Mouse (Mus musculus): Measurements from ENCODE around the gene Mip.
"Not testable (repeated sequence)": the region's sequence is repeated elsewhere in the genome, so short reads cannot be mapped to it uniquely, and the experiment has no call there.

Gene Mip

DNA sequence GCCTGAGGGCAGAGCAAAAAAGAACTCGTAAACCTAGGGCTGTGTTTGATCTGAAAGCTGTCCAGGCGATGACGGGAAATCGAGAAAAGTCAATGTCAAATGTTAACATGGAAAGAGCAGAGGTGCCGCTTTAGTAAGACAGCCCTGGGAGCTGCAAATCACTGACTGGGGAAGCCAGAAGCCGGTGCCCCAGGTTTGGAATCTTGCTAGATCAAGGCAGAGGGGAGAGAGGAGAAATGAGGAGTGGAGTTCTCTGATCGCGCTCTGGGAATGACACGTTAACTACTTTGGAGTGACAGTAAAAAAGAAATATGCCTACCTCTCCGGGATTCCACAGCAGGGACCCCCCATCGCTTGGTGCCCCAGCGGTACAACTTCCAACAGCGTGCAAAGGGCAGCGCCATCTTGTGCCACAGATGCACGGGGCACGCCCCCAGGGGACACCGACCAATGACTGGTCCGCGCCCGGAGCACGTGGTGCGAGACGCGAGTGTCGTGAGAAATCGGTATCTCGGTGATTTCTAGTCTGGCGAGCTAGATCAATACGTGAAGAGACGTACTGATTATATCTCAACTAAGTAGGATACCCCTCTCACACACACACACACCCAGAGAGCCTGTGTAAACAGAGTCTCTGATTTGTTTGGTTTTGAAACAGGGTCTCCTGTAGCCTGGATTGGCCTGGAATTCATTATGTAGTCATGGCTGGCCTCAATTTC is 14.1 kb upstream of the Mip start, which contains the start of gene Spryd4:
TSS of gene Spryd4 (minus strand) at position 418 of the 719 bp plus-strand sequence.
- peak; percentile 79 for DNase-seq (ENCODE audit: low read depth, low spot score)

DNA sequence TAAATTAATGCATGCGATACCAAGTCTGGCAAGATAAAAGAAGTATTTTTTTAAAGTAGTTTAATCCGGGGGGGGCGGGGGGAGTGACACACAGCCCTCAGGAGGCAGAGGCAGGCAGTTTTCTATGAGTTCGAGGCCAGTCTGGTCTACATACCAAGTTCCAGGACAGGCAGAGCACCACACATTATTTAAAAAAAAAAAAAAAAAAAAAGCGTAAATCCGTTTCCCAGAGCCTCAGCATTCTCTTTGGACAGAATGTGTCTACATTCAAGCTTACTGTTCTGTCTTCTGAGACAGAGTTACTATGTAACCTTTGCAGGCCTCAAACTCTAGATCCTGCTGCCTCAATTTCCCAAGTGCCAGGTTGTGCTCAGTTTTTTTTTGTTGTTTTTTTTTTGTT is 13.5 kb upstream of the Mip start:
- DNase-seq (ENCODE audit: low read depth, low spot score) = no peak

DNA sequence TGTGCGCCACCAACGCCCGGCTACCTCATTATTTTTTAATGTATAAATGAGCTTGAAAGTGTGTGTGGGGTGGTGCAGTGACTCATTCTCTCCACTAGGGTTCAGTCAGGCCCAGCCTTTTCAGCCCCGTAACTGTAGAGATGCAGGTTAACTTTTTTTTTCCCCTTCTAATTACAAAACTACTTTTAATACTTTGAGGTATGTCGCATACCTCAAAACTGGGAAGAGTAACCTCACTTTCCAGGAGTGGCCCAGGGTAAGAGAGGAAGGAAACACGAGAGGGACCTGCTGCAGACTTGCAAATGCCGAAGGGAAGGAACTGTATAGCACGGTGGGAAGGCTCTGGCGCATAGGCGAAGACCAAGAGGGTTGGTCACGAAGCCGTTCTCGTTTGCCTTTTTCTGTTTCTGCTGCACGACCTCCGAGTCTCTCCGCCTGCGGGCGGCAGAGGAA is 12.7 kb upstream of the Mip start:
- DNase-seq (ENCODE audit: low read depth, low spot score) = peak; percentile 55

DNA sequence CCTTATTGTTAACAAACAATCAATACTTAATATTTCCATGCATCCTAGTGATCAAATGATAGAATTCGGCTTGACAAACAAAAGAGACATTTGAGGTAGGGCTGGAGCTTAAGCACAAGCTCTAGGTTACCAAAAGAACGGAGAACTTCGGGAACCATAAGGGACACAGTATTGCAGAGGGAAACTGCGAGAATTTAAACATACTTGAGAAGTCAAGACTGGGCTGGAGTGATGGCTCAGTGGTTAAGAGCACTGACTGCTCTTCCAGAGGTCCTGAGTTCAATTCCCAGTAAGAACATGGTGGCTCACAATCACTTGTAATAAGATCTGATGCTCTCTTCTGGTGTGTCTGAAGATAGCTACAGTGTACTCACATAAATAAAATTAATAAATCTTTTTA is 11.5 kb upstream of the Mip start:
- not testable (repeated sequence) for DNase-seq (ENCODE audit: low read depth, low spot score)

DNA sequence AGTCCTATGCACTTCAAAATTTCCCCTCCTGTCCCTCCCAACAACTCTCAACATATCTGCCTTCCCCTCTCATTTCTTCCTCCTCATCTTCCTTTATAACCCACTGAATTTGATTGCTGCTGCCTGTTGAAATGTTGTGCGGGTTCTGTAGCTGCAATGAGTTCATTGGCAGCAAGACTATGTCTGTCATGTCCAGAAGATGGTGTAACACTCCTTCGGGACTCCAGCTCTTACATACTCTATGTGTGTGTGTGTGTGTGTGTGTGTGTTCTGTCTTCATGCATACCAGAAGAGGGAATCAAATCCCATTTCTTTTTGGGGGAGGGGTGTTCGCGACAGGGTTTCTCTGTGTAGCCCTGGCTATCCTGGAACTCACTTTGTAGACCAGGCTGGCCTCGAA is 10.7 kb upstream of the Mip start:
- DNase-seq (ENCODE audit: low read depth, low spot score) = no peak

DNA sequence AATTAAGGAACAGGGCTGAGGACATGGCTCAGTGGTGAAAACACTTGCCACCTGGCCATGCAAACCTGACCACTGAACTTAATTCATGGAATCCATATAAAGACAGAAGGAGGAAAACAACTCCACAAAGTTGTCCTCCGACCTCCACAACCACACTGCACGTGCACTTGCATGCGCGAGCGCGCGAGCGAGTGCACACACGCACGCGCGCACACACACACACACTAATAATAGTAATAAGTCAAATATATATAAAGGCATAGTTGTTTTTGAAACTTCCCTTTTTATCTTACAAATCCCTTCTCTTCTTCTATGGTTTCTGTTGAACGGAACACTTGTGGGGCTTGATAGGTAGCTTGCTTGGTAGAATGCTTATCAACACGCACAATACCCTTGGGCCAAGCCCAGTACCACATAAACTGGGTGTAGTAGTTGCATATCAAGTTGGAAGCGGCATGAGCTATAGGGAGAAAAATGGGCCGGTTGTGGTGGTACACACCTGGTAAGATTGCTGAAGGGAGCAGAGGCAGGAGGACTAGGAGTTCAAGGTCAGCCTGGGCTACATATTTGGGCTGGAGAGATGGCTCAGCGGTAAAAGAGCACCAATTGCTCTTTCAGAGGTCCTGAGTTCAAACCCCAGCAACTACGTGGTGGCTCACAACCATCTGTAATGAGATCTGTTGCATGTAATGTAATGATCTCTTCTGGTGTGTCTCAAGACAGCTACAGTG is 7.1 kb upstream of the Mip start:
- no peak for DNase-seq (ENCODE audit: low read depth, low spot score)

DNA sequence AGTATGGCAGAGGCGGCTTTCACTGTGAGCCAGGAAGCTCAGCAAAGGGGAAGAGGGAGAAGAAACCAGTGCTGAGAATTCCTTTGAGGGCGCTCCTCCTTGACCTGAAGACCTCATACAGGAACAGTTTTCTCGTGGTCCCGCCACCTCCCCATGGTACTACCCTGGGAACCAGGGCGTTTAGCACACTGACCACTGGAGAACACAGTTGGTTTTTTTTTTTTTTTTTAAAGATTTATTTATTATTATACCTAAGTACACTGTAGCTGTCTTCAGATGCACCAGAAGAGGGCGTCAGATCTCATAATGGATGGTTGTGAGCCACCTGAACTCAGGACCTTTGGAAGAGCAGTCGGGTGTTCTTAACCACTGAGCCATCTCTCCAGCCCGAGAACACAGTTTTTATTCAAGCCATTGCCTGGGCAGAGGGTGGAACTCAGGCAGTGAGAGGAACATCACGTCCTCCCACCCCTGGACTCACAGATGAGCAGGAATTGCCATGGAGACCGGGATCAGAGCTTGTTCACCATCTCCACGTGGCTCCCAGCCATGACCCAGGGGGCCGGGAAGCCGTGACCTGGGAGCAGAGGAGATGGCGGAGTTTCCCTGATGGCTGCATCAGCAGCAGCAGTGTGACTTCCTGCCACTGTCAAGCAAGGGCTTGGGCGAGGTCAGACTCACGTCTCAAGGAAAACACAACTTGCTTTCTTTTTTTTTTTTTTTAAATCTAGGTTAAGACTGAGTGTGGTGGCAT is 3.9 kb upstream of the Mip start:
- no peak for DNase-seq (ENCODE audit: low read depth, low spot score)

DNA sequence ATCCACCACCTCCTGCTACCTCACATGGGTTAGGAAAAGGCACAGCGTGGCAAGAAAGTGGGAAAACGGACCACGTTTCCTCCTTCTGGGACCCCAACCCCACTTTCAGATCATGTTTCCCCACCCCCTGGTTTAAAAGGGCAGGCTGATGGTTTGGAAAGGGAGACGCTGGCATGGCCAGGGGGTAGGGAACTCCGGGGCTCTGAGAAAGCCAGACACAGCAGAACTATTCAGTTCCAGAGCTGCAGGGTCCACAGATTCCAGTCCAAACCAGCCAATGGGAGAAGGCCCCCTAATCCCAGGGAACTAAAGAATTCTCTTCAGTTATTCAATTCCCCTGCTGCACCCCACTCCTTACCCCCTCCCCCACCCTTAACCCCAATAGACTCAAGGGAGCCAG is 574 bp upstream of the Mip start:
- DNase-seq (ENCODE audit: low read depth, low spot score) = no peak

DNA sequence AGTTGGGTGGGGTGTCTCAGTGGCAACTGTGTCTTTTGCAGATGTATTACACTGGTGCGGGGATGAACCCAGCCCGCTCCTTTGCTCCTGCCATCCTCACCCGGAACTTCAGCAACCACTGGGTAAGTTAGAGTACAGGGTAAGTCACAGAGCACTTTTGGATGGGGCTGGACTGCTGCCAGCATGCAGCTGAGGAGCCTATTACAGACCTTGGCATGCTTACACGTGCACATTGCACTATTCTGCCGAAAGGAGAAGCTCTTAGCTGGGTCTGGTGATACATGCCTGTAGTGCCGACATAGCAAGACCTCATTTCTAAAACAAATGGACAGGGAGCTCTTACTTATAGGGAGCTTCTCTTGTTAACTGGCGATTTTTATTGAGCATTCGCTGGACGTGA is 2.0 kb downstream of the Mip start:
- DNase-seq (ENCODE audit: low read depth, low spot score) = no peak

DNA sequence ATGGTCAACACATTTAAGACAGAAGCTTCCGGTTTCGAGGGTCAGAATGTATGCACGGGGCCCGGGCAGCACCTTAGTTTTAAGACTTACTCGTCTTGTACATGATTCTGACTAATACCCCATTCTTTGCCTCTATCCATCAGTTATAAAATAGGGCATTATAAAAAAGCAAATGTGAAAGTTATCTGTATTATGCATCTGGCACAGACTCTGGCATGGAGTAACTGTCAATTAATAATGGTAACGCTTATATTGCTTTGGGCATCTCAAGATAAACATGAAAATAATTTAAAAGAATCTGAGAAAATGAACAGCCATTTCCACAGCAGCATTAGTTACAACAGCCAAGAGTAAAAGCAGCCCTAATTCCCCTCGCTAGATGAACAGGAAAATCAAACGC is 2.4 kb downstream of the Mip start:
- no peak for DNase-seq (ENCODE audit: low read depth, low spot score)

DNA sequence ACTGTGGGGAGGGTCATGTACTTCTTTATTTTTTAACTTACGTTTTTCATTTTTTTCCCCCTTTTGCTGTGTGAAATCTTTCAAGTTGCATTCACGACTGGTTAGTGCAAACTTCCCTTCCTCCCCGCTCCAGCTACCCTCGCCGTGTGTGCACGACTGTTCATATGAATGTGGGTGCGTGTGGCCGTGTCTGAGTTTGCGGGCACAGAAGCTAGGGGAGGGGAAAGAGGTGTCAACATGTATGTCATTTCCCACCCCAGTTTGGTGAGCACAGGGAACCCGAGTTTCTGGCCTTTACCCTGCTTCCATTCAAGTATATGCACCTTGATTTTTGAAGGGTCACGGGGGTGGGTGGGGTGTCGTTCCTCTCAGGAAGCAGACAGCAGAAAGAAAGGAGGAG is 4.9 kb downstream of the Mip start:
- no peak for DNase-seq (ENCODE audit: low read depth, low spot score)

DNA sequence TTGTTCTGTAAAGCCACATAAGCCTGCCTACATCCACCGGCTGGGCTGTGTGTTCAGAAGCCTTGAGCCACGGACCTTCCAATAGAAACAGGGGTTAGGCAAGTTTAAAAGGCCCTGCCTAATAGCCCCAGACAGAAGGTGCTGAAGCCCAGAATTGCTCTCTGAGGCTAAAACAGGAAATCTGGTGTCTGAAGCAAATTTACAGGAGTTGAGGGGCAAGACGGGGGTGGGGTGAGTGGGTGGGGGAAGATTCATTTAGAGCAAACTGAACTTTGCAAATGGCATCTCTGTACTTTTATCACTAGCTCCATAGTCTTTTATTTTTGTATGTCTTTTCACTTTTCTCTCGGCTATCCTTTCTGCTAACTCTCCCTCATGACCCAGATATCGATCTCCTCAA is 5.5 kb downstream of the Mip start:
- DNase-seq (ENCODE audit: low read depth, low spot score) = no peak

DNA sequence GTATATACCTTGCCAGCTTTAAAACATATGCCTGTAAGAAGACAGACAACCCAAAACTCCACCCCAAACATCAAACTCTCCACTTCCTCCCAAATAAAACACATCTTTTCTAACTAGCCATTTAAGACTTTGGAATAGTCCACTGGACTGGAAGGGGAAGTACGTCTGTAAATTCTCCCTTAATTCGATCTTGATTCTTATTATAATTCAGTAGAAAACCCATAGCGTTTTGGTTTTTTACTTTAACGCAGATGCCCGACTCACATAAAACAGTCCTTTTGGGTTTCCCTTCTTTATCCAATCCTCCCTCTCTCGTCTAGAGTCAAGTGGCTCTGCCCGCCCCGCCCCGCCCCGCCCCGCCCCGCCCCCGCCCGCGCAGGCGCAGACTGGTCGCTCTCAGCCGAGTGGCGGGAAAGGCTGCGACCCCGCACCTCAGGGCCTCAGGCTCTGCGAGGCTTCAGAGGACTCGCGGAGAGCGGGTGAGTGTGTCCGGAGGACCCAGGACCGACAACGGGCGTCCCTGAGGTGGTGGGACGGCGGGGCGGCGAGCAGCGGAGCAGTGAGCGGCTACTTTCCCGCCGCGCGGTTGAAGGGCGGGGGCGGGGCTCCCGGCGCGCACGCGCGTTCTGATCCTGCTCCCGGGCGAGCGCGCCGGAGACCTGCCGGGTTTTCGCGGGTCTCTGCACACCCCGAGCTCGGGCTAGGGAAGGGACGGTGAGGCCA is 6.2 kb downstream of the Mip start, which contains the start of gene Timeless:
TSS of gene Timeless (plus strand) at position 369 of the 723 bp plus-strand sequence.
- peak; percentile 79 for DNase-seq (ENCODE audit: low read depth, low spot score)

DNA sequence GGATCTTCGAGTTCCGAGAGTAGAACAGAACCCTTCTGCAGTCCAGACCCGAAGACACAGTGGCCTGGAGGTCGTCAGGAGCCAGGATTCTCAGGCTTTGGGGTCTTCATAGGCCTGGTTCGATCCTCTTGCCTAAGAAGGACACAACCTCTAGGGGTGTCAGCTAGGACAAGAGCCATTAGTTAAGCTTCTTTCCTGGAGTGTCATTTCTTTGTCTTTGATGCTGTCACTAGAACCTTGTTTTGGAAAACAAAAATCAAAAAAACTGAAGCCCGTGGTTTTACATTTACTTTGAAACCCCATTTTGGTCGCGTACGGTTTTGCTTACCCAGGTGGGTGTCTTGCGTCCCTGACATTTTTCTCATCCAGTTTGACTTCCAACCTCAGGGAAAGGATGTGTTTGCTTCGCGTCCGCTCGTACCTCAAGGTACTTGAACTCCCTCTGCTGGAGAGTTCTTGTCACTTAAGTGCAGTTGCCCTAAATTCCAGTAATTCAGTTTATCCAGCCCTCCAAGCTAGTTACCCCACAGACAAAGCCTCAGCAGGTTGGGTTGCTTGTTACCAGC is 6.9 kb downstream of the Mip start:
- peak; percentile 76 for DNase-seq (ENCODE audit: low read depth, low spot score)

DNA sequence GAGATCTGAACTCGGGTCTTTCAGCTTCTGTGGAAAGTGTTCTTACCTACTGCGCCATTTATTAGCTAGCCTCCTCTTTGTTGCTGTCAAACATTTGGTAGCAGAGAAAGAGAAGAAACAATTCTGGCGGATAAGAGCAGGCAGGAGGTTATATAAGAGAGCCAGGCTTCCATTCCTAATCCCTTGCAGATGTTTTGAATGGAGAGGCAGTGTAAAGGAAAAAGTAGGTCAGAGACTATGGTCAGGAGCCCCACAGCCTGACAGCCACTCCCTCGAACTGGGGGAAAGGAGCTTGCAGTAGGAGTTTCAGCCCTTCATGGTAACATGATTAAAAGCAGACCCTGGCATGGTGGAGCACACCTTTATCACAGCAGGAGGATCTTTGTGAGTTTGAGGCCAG is 10.7 kb downstream of the Mip start:
- DNase-seq (ENCODE audit: low read depth, low spot score) = no peak

DNA sequence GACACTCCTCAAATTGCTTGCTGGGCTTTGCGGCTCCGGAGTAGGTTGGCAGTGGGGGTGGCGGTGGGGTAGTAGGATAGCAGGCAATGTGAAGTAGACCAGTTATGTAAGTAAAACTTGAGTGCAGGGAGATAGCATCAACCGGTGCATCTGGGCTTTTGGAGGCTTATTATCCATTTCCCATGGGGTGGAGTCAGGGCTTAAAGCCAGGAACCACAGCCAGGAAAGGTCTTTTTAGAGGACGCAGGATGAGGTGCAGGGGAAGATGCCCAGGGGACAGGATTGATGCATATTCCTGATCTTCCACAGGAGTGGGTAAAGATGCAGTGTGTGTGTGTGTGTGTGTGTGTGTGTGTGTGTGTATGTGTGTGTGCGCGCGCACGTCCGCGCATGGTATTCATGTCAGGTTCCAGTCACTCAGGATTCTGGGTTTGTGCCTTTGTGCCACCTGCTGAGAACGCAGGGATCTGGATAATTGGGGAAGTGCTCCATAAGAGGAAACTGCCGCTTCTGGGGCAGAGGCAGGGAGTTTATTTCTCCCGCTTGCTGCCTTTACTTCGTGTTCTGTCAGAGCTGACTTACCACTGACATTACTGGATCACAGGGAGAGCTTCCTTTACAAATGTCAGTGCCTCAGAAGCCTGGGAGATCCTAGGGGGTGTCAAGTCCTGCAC is 12.3 kb downstream of the Mip start:
- DNase-seq (ENCODE audit: low read depth, low spot score) = no peak

DNA sequence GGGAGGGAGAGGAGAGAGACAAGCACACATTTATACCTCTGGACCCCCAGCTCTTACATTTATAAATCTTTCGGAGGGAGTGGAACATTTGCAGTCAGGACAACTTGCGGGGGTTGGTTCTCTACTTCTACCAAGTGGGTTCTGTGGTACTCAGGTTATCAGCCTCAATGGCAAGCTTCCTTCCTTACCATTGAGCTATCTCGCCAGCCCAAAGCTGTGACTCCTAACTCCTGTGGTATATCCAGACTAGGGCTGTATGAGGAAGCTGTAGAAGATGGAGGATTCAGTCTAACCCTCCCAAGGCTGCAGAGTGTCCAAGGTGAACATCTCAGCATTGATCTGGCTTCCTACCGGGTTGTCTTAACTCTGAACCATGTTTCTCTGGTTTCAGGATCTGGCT is 13.5 kb downstream of the Mip start:
- no peak for DNase-seq (ENCODE audit: low read depth, low spot score)

DNA sequence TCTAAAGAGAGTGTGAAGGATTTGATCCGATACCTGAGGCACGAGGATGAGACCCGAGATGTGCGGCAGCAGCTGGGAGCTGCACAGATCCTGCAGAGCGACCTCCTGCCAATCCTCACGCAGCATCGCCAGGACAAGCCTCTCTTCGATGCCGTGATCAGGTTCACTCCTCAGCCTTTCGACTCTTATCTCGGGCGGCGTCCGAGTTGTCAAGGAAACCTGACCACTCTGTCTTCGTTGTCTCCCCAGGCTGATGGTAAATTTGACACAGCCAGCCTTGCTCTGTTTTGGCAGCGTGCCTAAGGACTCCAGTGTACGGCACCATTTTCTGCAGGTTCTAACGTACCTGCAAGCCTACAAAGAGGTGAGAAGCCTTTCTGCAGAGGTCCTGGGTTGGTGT is 14.5 kb downstream of the Mip start:
- DNase-seq (ENCODE audit: low read depth, low spot score) = no peak

DNA sequence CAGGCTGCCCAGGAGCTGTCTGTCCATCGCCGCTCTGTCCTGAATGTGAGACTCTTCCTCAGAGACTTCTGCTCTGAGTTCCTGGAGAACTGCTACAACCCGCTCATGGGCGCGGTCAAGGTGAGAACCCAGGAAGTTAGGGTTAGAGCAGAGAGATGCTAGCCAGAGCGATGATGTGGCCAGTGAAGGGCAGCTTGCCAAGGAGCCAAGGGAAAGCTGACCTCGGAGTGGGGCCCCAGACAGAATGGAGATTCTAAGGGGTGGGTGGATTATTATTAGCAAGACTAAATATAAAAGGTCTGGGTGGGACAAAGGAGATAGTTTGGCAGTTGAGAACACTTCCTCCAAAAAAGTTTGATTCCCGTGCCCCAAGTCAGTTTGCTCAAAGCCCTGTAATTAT is 17.6 kb downstream of the Mip start:
- no peak for DNase-seq (ENCODE audit: low read depth, low spot score)

DNA sequence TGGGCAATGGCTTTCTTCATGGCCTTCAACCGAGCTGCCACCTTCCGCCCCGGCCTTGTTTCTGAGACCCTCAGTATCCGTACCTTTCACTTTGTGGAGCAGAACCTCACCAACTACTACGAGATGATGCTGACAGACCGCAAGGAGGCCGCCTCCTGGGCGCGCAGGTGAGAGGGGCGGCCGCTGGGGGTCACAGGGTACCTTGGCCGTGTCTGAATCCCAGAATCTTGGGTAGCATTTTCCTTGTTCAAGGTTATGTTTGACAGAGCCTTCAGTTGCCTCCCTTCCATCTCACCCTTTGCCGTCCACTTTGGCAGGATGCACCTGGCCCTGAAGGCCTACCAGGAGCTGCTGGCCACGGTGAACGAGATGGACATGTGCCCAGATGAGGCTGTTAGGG is 18.5 kb downstream of the Mip start:
- no peak for DNase-seq (ENCODE audit: low read depth, low spot score)
